Mouse (Mus musculus): ENCODE measurements around the gene Btg2. TPM values are rescaled to one million over a fixed set of nuclear protein-coding genes. Genes with fewer than 3 reads are reported as not detected.
A peak's percentile ranks its signal among the peaks of the same experiment; 100 is the strongest.

Btg2 gene
- polyA plus RNA-seq, 1 experiment from 2014 or later: 22.4 TPM

GRCm38 (mm10) chr1:134065241-134065809 lies 13.6 kb downstream of the Btg2 start:
- no peaks in the 10 kb centered on the region for H3K27me3 ChIP-seq (ENCODE audit: control insufficient read depth, insufficient read depth, low read length)
- H3K9me3 ChIP-seq (ENCODE audit: control insufficient read depth, low read length): no peaks in the 10 kb centered on the region
- H3K4me2 ChIP-seq (ENCODE audit: low read depth, low read length): no peak overlapping the region
- peaks cover 44% of the 10 kb centered on the region for H3K4me1 ChIP-seq (ENCODE audit: control insufficient read depth, insufficient read depth, low read length)
- no peak overlapping the region for H3K4me3 ChIP-seq (ENCODE audit: low read depth, low read length)
- no peak overlapping the region for H3K9ac ChIP-seq (replicated peaks; ENCODE audit: low read depth, low read length)
- ATAC-seq (ENCODE audit: low read depth): no peak
- WGBS: 76% methylated on average over 4 of the region's 4 CpGs
- H3K36me3 ChIP-seq (ENCODE audit: control insufficient read depth, insufficient read depth, low read length): no peaks in the 10 kb centered on the region
- H3K27ac ChIP-seq (ENCODE audit: low read depth, low read length): peak overlapping the region; percentile 3

- no peak overlapping the region for H3K4me3 ChIP-seq (ENCODE audit: low read depth, low read length)
- ATAC-seq (ENCODE audit: low read depth): no peak
- no peaks in the 10 kb centered on the region for H3K36me3 ChIP-seq (ENCODE audit: control insufficient read depth, insufficient read depth, low read length)
- WGBS: 72% methylated on average over 2 of the region's 2 CpGs
- H3K9me3 ChIP-seq (ENCODE audit: control insufficient read depth, low read length): no peaks in the 10 kb centered on the region
- H3K4me2 ChIP-seq (ENCODE audit: low read depth, low read length): no peak overlapping the region
- peak overlapping the region; percentile 97 for H3K27ac ChIP-seq (ENCODE audit: low read depth, low read length)
- H3K9ac ChIP-seq (replicated peaks; ENCODE audit: low read depth, low read length): no peak overlapping the region
- H3K27me3 ChIP-seq (ENCODE audit: control insufficient read depth, insufficient read depth, low read length): no peaks in the 10 kb centered on the region
- peaks cover 47% of the 10 kb centered on the region for H3K4me1 ChIP-seq (ENCODE audit: control insufficient read depth, insufficient read depth, low read length)
These were observed 14.6 kb downstream of the Btg2 start for GRCm38 (mm10) chr1:134064296-134064831.

- no peaks in the 10 kb centered on the region for H3K36me3 ChIP-seq (ENCODE audit: control insufficient read depth, insufficient read depth, low read length)
- peak overlapping the region; percentile 97 for H3K27ac ChIP-seq (ENCODE audit: low read depth, low read length)
- no peak overlapping the region for H3K4me3 ChIP-seq (ENCODE audit: low read depth, low read length)
- no peaks in the 10 kb centered on the region for H3K9me3 ChIP-seq (ENCODE audit: control insufficient read depth, low read length)
- no peak for ATAC-seq (ENCODE audit: low read depth)
- H3K27me3 ChIP-seq (ENCODE audit: control insufficient read depth, insufficient read depth, low read length): no peaks in the 10 kb centered on the region
- peak overlapping the region; percentile 39; the same call in 1 of the 2 replicates for H3K9ac ChIP-seq (replicated peaks; ENCODE audit: low read depth, low read length)
- 4% methylated on average over 9 of the region's 9 CpGs for WGBS
- H3K4me2 ChIP-seq (ENCODE audit: low read depth, low read length): peak overlapping the region; percentile 33
- peaks cover 47% of the 10 kb centered on the region for H3K4me1 ChIP-seq (ENCODE audit: control insufficient read depth, insufficient read depth, low read length)
These were observed 15.2 kb downstream of the Btg2 start for GRCm38 (mm10) chr1:134063773-134064125.

- Histone ChIP-seq H3K4me1 (ENCODE audit: control insufficient read depth, insufficient read depth, low read length) (peaks cover 47% of the 10 kb centered on the region), H3K4me3 (ENCODE audit: low read depth, low read length) (no peak overlapping the region), H3K27ac (ENCODE audit: low read depth, low read length) (peak overlapping the region; percentile 97), H3K27me3 (ENCODE audit: control insufficient read depth, insufficient read depth, low read length) (no peaks in the 10 kb centered on the region), H3K36me3 (ENCODE audit: control insufficient read depth, insufficient read depth, low read length) (no peaks in the 10 kb centered on the region), H3K9me3 (ENCODE audit: control insufficient read depth, low read length) (no peaks in the 10 kb centered on the region), H3K9ac (replicated peaks; ENCODE audit: low read depth, low read length) (peak overlapping the region; percentile 39), H3K4me2 (ENCODE audit: low read depth, low read length) (peak overlapping the region; percentile 33)
- WGBS: under 1% methylated on average over 31 of the region's 33 CpGs
- ATAC-seq (ENCODE audit: low read depth): peak; percentile 62
These were observed 15.7 kb downstream of the Btg2 start for GRCm38 (mm10) chr1:134063086-134063772.

GRCm38 (mm10) chr1:134062411-134063085 lies 16.4 kb downstream of the Btg2 start:
- Histone ChIP-seq H3K27ac (ENCODE audit: low read depth, low read length) (peak overlapping the region; percentile 97), H3K9me3 (ENCODE audit: control insufficient read depth, low read length) (no peaks in the 10 kb centered on the region), H3K4me2 (ENCODE audit: low read depth, low read length) (peak overlapping the region; percentile 33), H3K4me1 (ENCODE audit: control insufficient read depth, insufficient read depth, low read length) (peaks cover 47% of the 10 kb centered on the region), H3K27me3 (ENCODE audit: control insufficient read depth, insufficient read depth, low read length) (no peaks in the 10 kb centered on the region), H3K36me3 (ENCODE audit: control insufficient read depth, insufficient read depth, low read length) (no peaks in the 10 kb centered on the region), H3K9ac (replicated peaks; ENCODE audit: low read depth, low read length) (no peak overlapping the region), H3K4me3 (ENCODE audit: low read depth, low read length) (no peak overlapping the region)
- 6% methylated on average over 11 of the region's 11 CpGs for WGBS
- ATAC-seq (ENCODE audit: low read depth): peak; percentile 52

GRCm38 (mm10) chr1:134061915-134062314 lies 17.0 kb downstream of the Btg2 start:
- no peak for ATAC-seq (ENCODE audit: low read depth)
- peak overlapping the region; percentile 74; the same call in 1 of the 2 replicates for H3K4me2 ChIP-seq (ENCODE audit: low read depth, low read length)

GRCm38 (mm10) chr1:134060849-134061569 lies 17.9 kb downstream of the Btg2 start:
- ATAC-seq (ENCODE audit: low read depth): peak; percentile 91
- H3K27me3 ChIP-seq (ENCODE audit: control insufficient read depth, insufficient read depth, low read length): no peaks in the 10 kb centered on the region
- peaks cover 42% of the 10 kb centered on the region for H3K4me1 ChIP-seq (ENCODE audit: control insufficient read depth, insufficient read depth, low read length)
- peak overlapping the region; percentile 29 for H3K4me3 ChIP-seq (ENCODE audit: low read depth, low read length)
- WGBS: under 1% methylated on average over 31 of the region's 31 CpGs
- peak overlapping the region; percentile 74 for H3K4me2 ChIP-seq (ENCODE audit: low read depth, low read length)
- peak overlapping the region; percentile 59 for H3K9ac ChIP-seq (replicated peaks; ENCODE audit: low read depth, low read length)
- no peaks in the 10 kb centered on the region for H3K9me3 ChIP-seq (ENCODE audit: control insufficient read depth, low read length)
- H3K36me3 ChIP-seq (ENCODE audit: control insufficient read depth, insufficient read depth, low read length): no peaks in the 10 kb centered on the region
- peak overlapping the region; percentile 97 for H3K27ac ChIP-seq (ENCODE audit: low read depth, low read length)

More at GRCm38 (mm10) chr1:134061915-134062314, 17.0 kb downstream of the Btg2 start:
- Histone ChIP-seq H3K9ac (replicated peaks; ENCODE audit: low read depth, low read length) (no peak overlapping the region), H3K4me1 (ENCODE audit: control insufficient read depth, insufficient read depth, low read length) (peaks cover 45% of the 10 kb centered on the region), H3K27ac (ENCODE audit: low read depth, low read length) (peak overlapping the region; percentile 97), H3K9me3 (ENCODE audit: control insufficient read depth, low read length) (no peaks in the 10 kb centered on the region), H3K4me3 (ENCODE audit: low read depth, low read length) (no peak overlapping the region), H3K36me3 (ENCODE audit: control insufficient read depth, insufficient read depth, low read length) (no peaks in the 10 kb centered on the region), H3K27me3 (ENCODE audit: control insufficient read depth, insufficient read depth, low read length) (no peaks in the 10 kb centered on the region)
- 35% methylated on average over 3 of the region's 3 CpGs for WGBS

GRCm38 (mm10) chr1:134059739-134060695 lies 18.9 kb downstream of the Btg2 start:
- Histone ChIP-seq H3K9ac (replicated peaks; ENCODE audit: low read depth, low read length) (peak overlapping the region; percentile 59; the same call in 1 of the 2 replicates), H3K4me1 (ENCODE audit: control insufficient read depth, insufficient read depth, low read length) (peaks cover 38% of the 10 kb centered on the region), H3K27me3 (ENCODE audit: control insufficient read depth, insufficient read depth, low read length) (no peaks in the 10 kb centered on the region), H3K27ac (ENCODE audit: low read depth, low read length) (peak overlapping the region; percentile 97), H3K4me3 (ENCODE audit: low read depth, low read length) (peak overlapping the region; percentile 29), H3K4me2 (ENCODE audit: low read depth, low read length) (peak overlapping the region; percentile 74), H3K9me3 (ENCODE audit: control insufficient read depth, low read length) (no peaks in the 10 kb centered on the region), H3K36me3 (ENCODE audit: control insufficient read depth, insufficient read depth, low read length) (no peaks in the 10 kb centered on the region)
- no peak for ATAC-seq (ENCODE audit: low read depth)
- WGBS: 75% methylated on average over 16 of the region's 16 CpGs
